Mouse (Mus musculus): ENCODE results near the gene Timm13. TPM values are rescaled to one million over a fixed set of nuclear protein-coding genes. Genes with fewer than 3 reads are reported as not detected.

Gene Timm13
- 286 and 289 TPM in 2 replicates for polyA plus RNA-seq (2015; fragmentation: Nextera tagmentation; extraction: Ambion mirVana)

- peak within 1 kb of the TSS; percentile 98 for H3K4me3 ChIP-seq (ENCODE audit: low read length)
- H3K9me3 ChIP-seq (replicated peaks; ENCODE audit: control insufficient read depth, low read length): no peaks in the 10 kb centered on the region
- peak within 1 kb of the TSS; percentile 84 for H3K27ac ChIP-seq (ENCODE audit: low read length)
- H3K4me2 ChIP-seq (ENCODE audit: low read depth, low read length): peak within 1 kb of the TSS; percentile 95
- under 1% methylated on average over 72 of the region's 72 CpGs for WGBS
- no peaks in the 10 kb centered on the region for H3K27me3 ChIP-seq (ENCODE audit: control insufficient read depth, insufficient read depth, low read length)
- H3K36me3 ChIP-seq (ENCODE audit: control insufficient read depth, insufficient read depth): peaks cover 27% of the 10 kb centered on the region
- ATAC-seq (replicated peaks; ENCODE audit: extremely low read depth, insufficient read depth, low FRiP score): peak; percentile 97
- peak within 1 kb of the TSS; percentile 93 for H3K9ac ChIP-seq (ENCODE audit: low read length)
- peaks cover 10% of the 10 kb centered on the region for H3K4me1 ChIP-seq (ENCODE audit: control insufficient read depth, insufficient read depth, low read length)
Observed at GRCm38 (mm10) chr10:80900318-80901247, at the start of gene Timm13. Gene Timm13, minus strand, starts transcription at chr10:80900969.

- 45% methylated on average over 5 of the region's 5 CpGs for WGBS
- H3K27ac ChIP-seq (ENCODE audit: low read length): no peak overlapping the region
- no peaks in the 10 kb centered on the region for H3K36me3 ChIP-seq (ENCODE audit: control insufficient read depth, insufficient read depth)
- H3K4me2 ChIP-seq (ENCODE audit: low read depth, low read length): no peak overlapping the region
- no peaks in the 10 kb centered on the region for H3K9me3 ChIP-seq (replicated peaks; ENCODE audit: control insufficient read depth, low read length)
- ATAC-seq (replicated peaks; ENCODE audit: extremely low read depth, insufficient read depth, low FRiP score): no peak
- no peak overlapping the region for H3K4me3 ChIP-seq (ENCODE audit: low read length)
- no peaks in the 10 kb centered on the region for H3K27me3 ChIP-seq (ENCODE audit: control insufficient read depth, insufficient read depth, low read length)
- H3K9ac ChIP-seq (ENCODE audit: low read length): no peak overlapping the region
- peaks cover 36% of the 10 kb centered on the region for H3K4me1 ChIP-seq (ENCODE audit: control insufficient read depth, insufficient read depth, low read length)
Observed at GRCm38 (mm10) chr10:80950314-80950713, 49.5 kb upstream of the Timm13 start.

- H3K36me3 ChIP-seq (ENCODE audit: control insufficient read depth, insufficient read depth): no peaks in the 10 kb centered on the region
- H3K27me3 ChIP-seq (ENCODE audit: control insufficient read depth, insufficient read depth, low read length): no peaks in the 10 kb centered on the region
- H3K4me2 ChIP-seq (ENCODE audit: low read depth, low read length): no peak overlapping the region
- no peak overlapping the region for H3K4me3 ChIP-seq (ENCODE audit: low read length)
- WGBS: 73% methylated on average over 3 of the region's 3 CpGs
- peaks cover 25% of the 10 kb centered on the region for H3K4me1 ChIP-seq (ENCODE audit: control insufficient read depth, insufficient read depth, low read length)
- ATAC-seq (replicated peaks; ENCODE audit: extremely low read depth, insufficient read depth, low FRiP score): no peak
- no peaks in the 10 kb centered on the region for H3K9me3 ChIP-seq (replicated peaks; ENCODE audit: control insufficient read depth, low read length)
- no peak overlapping the region for H3K9ac ChIP-seq (ENCODE audit: low read length)
- H3K27ac ChIP-seq (ENCODE audit: low read length): peak overlapping the region; percentile 1; the same call in 1 of the 2 replicates
Observed at GRCm38 (mm10) chr10:80949081-80949480, 48.3 kb upstream of the Timm13 start.

- WGBS: 25% methylated on average over 6 of the region's 6 CpGs
- no peak overlapping the region for H3K4me2 ChIP-seq (ENCODE audit: low read depth, low read length)
- H3K9ac ChIP-seq (ENCODE audit: low read length): no peak overlapping the region
- peak; percentile 61 for ATAC-seq (replicated peaks; ENCODE audit: extremely low read depth, insufficient read depth, low FRiP score)
- H3K27me3 ChIP-seq (ENCODE audit: control insufficient read depth, insufficient read depth, low read length): no peaks in the 10 kb centered on the region
- H3K9me3 ChIP-seq (replicated peaks; ENCODE audit: control insufficient read depth, low read length): no peaks in the 10 kb centered on the region
- H3K27ac ChIP-seq (ENCODE audit: low read length): peak overlapping the region; percentile 62
- H3K4me1 ChIP-seq (ENCODE audit: control insufficient read depth, insufficient read depth, low read length): peaks cover 28% of the 10 kb centered on the region
- H3K4me3 ChIP-seq (ENCODE audit: low read length): no peak overlapping the region
- H3K36me3 ChIP-seq (ENCODE audit: control insufficient read depth, insufficient read depth): no peaks in the 10 kb centered on the region
Observed at GRCm38 (mm10) chr10:80948570-80948969, 47.8 kb upstream of the Timm13 start.

- H3K4me2 ChIP-seq (ENCODE audit: low read depth, low read length): 0 out of 2 replicates have a peak overlapping the region, but pooled peaks have one; percentile 9
- no peak overlapping the region for H3K4me3 ChIP-seq (ENCODE audit: low read length)
- H3K27me3 ChIP-seq (ENCODE audit: control insufficient read depth, insufficient read depth, low read length): no peaks in the 10 kb centered on the region
- no peaks in the 10 kb centered on the region for H3K36me3 ChIP-seq (ENCODE audit: control insufficient read depth, insufficient read depth)
- no peaks in the 10 kb centered on the region for H3K9me3 ChIP-seq (replicated peaks; ENCODE audit: control insufficient read depth, low read length)
- H3K4me1 ChIP-seq (ENCODE audit: control insufficient read depth, insufficient read depth, low read length): peaks cover 36% of the 10 kb centered on the region
- H3K27ac ChIP-seq (ENCODE audit: low read length): peak overlapping the region; percentile 62
- peak; percentile 52; the same call in 1 of the 2 replicates for ATAC-seq (replicated peaks; ENCODE audit: extremely low read depth, insufficient read depth, low FRiP score)
- H3K9ac ChIP-seq (ENCODE audit: low read length): peak overlapping the region; percentile 25; the same call in 1 of the 2 replicates
- 11% methylated on average over 2 of the region's 2 CpGs for WGBS
Observed at GRCm38 (mm10) chr10:80947802-80948201, 47.0 kb upstream of the Timm13 start.

GRCm38 (mm10) chr10:80946684-80947437 is 46.1 kb upstream of the Timm13 start:
- Histone ChIP-seq H3K36me3 (ENCODE audit: control insufficient read depth, insufficient read depth) (no peaks in the 10 kb centered on the region), H3K27me3 (ENCODE audit: control insufficient read depth, insufficient read depth, low read length) (no peaks in the 10 kb centered on the region), H3K27ac (ENCODE audit: low read length) (peak overlapping the region; percentile 62), H3K4me1 (ENCODE audit: control insufficient read depth, insufficient read depth, low read length) (peaks cover 39% of the 10 kb centered on the region), H3K4me2 (ENCODE audit: low read depth, low read length) (no peak overlapping the region), H3K9me3 (replicated peaks; ENCODE audit: control insufficient read depth, low read length) (no peaks in the 10 kb centered on the region), H3K9ac (ENCODE audit: low read length) (no peak overlapping the region), H3K4me3 (ENCODE audit: low read length) (no peak overlapping the region)
- 65% methylated on average over 14 of the region's 14 CpGs for WGBS
- ATAC-seq (replicated peaks; ENCODE audit: extremely low read depth, insufficient read depth, low FRiP score): no peak

- ATAC-seq (replicated peaks; ENCODE audit: extremely low read depth, insufficient read depth, low FRiP score): no peak
- Histone ChIP-seq H3K36me3 (ENCODE audit: control insufficient read depth, insufficient read depth) (no peaks in the 10 kb centered on the region), H3K9me3 (replicated peaks; ENCODE audit: control insufficient read depth, low read length) (no peaks in the 10 kb centered on the region), H3K9ac (ENCODE audit: low read length) (no peak overlapping the region), H3K4me3 (ENCODE audit: low read length) (no peak overlapping the region), H3K27ac (ENCODE audit: low read length) (no peak overlapping the region), H3K27me3 (ENCODE audit: control insufficient read depth, insufficient read depth, low read length) (no peaks in the 10 kb centered on the region), H3K4me2 (ENCODE audit: low read depth, low read length) (no peak overlapping the region), H3K4me1 (ENCODE audit: control insufficient read depth, insufficient read depth, low read length) (peaks cover 62% of the 10 kb centered on the region)
- 89% methylated on average over 5 of the region's 5 CpGs for WGBS
Observed at GRCm38 (mm10) chr10:80944231-80944630, 43.5 kb upstream of the Timm13 start.

GRCm38 (mm10) chr10:80943701-80944100 is 42.9 kb upstream of the Timm13 start:
- no peak overlapping the region for H3K4me3 ChIP-seq (ENCODE audit: low read length)
- no peak overlapping the region for H3K9ac ChIP-seq (ENCODE audit: low read length)
- no peaks in the 10 kb centered on the region for H3K36me3 ChIP-seq (ENCODE audit: control insufficient read depth, insufficient read depth)
- 47% methylated on average over 9 of the region's 9 CpGs for WGBS
- peak overlapping the region; percentile 25; the same call in 1 of the 2 replicates for H3K27ac ChIP-seq (ENCODE audit: low read length)
- H3K4me1 ChIP-seq (ENCODE audit: control insufficient read depth, insufficient read depth, low read length): peaks cover 64% of the 10 kb centered on the region
- H3K9me3 ChIP-seq (replicated peaks; ENCODE audit: control insufficient read depth, low read length): no peaks in the 10 kb centered on the region
- H3K4me2 ChIP-seq (ENCODE audit: low read depth, low read length): no peak overlapping the region
- ATAC-seq (replicated peaks; ENCODE audit: extremely low read depth, insufficient read depth, low FRiP score): no peak
- H3K27me3 ChIP-seq (ENCODE audit: control insufficient read depth, insufficient read depth, low read length): no peaks in the 10 kb centered on the region

Data from heart, embryonic 16.5 days (tissue).